Mouse (Mus musculus) thymus, postnatal 25 days (tissue): ENCODE data around the gene Cfap43.
A peak's percentile ranks its signal among the peaks of the same experiment; 100 is the strongest.
"Not testable (repeated sequence)": the region's sequence is repeated elsewhere in the genome, so short reads cannot be mapped to it uniquely, and the experiment has no call there.

ENCODE experiments used
- DNase-seq: peaks from one replicate; pipeline ENCODE4 v3.0.0; 2022

The Cfap43 gene

DNA sequence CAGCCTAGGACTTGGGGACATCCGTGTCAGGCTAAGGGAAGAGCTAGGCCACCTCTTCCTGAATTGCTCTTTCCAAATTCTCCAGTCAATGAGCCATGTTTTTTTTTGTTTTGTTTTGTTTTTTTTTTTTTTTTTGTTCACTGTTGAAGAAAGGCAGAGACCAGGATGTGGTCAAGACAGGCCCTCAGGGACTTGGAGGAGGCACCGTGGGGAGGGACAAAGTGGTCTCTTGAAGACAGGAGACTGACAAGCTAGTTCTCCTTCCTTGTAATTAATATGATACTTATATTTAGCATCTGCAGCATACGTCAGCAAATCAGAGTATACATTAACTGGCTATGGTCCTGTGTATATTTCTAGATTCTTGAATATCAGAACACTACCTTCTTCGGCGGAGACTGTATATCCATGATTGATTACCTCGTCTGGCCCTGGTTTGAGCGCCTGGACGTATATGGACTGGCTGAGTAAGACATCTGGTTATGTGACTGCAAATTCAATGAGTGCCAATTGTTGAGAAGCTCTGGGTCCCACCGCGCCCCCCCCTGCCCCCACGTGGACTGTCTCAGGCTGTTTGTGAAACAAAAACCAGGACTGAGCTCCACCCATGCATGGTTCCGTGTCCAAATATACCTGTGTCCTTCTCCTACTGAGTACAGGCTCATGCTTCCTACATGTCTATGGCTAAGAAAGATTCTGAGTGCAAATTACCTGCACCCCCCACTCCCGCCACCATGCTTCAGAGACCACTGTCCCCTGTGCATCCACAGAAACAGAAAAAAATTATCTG lies 34.6 kb downstream of the Cfap43 start:
- DNase-seq = no peak

DNA sequence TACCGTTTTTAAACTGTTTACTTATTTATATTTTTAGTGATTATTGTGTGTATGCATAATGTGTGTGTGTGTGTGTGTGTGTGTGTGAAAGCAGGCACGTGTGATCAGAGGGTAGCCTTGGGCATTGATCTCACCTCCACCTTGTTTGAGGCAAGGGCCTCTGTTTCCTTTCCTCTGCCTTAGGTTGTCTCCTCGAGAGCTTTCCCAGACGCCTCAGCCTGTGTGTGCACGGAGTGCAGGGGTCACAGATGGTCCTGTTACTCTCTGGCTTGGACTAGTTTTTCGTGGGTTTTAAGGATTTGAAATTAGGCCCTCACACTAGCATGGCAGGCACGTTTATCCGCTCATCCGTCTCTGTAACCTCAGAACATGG lies 36.2 kb downstream of the Cfap43 start:
- DNase-seq = no peak

DNA sequence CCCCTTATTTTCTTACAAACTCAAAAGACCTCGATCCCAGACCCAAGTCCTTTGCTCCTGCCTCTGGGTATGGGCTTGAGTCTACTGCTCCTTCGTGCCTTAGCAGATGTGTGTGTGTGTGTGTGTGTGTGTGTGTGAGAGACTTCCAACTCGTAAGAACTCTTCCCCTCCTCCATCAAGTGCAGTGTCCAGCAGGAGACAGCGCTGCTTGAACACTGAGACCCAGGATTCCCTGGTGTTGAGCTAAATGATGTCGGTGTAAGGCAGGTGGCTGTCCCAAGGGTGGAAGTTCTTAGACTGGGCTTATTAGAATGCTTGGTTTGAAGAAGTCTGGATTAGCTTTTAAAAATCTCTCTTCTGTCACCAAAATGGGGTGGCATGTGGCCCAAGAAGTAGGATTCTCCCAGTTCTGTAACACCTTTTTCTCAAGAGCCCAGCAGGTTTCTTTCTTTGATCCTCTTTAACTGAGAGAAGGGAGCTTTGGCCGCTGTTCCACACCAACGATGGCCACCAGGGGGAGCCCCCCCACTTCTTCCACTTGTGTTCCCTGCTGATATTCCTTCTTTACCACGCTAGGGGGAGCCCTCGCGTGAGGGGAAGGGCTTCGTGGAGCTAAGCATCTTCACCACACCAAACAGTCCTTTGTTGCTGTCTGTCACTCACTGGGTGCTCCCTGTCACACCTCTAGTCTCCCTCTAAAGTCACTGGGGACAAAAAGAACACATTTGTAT lies 36.8 kb downstream of the Cfap43 start:
- DNase-seq = peak; percentile 88

DNA sequence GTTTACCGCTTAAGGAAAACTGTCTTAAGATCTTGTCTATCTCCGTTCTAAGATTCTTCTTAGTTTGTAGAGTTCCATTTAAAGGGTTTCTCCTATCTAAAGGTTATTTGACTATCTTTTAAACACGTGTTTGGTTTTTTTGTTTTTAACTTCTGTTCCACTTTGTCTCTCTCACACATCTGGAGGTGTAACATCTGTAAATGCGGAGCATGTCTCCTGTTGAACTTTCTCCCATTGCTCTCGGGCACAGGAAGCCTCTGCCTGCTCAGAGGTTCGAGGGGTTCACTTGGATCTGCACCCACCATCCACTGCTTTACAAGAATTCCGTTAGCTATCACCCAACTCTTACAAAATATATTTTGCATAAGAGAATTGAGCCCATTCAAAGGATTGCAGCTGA lies 37.5 kb downstream of the Cfap43 start:
- DNase-seq = no peak

DNA sequence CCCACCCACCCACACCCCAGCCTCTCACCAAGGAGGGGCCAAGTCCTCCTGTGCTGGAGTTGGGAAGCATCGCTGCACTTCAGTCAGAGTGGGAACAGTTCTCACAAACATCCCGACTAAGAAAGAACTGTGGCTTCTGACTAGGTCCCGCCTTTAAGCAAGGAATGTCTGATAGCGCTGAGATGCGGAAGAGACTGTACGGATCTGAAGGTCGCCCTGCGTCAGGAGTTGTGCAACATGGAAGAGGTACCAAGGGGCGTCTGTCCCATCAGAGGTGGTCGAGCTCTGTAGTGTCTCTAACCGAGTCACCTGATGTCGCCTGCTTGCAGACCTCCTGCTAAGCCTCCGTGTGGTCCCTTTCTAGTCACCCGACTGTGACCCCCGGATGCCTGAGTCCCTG lies 42.8 kb downstream of the Cfap43 start:
- DNase-seq = no peak

DNA sequence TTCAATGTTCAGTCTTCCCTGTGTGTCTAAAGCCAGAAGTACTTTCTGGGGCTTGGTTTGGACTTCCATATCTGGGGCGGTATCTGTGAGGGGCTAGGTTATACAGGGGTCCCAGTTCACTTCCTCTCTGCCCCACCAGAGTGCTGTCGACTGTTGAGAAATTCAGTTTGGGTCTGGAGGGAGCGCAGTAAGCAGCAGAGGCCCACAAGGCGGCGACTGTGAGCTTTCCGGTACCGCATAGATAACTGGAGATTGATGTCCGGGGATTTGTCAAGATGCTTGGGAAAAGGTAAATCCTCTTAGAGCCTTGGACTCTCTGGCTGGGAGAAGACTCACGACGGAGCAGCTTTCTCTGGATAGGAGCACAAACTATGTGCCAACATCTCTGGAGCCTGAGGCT lies 47.6 kb downstream of the Cfap43 start:
- no peak for DNase-seq

DNA sequence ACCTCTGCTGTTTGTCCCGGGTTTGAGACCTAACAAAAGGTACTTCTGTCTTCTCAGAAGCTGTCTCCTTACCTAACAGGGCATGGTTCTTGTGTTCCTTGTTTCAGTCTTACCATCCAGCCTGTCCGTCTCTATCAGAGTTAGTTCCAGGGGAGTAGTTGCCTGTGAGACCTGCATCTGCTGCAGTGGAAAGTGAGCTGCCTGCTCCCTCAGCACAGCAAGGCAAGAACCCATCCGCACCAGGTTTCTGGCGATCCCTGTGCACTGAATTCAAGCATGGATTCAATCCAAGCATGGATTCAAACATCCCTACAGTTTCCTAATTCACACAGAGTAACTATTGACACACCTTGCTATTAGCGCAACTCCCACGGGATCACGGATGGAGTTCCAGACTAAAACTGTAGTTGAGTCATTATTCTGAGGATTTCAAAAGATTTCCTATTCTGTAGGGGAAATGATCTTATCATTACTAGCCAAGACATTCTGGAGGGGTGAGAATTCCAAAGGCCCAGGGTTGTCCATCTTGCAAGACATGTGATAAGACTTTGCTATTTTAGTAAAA lies 48.9 kb downstream of the Cfap43 start:
- no peak for DNase-seq

DNA sequence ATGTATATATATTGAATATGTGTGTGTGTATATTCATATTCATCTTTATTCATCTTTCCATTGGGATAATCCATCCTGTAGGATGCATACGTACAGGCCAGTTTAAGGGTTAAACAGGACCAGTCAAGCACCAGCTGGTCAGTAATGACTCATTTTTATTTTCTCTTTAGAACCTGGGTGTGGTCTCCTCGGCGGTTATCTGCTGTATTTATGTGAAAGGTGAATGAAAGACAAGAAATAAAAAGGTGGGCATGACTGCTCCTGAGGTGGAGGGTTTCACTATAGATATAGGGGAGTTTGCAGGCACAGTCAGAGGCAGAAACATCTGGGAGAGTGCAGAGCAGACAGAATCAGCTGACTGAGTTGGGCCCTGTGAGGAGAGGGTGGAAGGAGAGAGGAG lies 49.6 kb downstream of the Cfap43 start:
- DNase-seq = no peak

DNA sequence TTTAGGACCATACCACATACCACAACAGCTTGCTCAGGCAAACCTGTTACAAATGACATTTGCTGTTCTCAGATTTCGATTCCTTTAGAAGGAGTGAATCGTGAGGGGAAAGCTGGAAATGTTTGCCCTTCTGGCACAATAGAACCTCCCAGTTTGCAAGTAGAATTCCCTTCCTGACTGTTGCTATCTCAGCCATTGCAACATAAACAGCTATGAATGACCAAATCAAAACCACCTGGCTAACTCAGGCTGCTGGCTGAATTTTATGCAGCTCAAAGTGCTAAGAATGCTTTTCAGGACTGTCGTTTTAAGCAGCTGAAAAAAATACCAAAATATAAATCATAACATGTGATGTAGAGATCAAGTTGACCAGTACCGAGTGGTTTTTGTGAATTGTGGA lies 50.1 kb downstream of the Cfap43 start:
- DNase-seq = no peak

DNA sequence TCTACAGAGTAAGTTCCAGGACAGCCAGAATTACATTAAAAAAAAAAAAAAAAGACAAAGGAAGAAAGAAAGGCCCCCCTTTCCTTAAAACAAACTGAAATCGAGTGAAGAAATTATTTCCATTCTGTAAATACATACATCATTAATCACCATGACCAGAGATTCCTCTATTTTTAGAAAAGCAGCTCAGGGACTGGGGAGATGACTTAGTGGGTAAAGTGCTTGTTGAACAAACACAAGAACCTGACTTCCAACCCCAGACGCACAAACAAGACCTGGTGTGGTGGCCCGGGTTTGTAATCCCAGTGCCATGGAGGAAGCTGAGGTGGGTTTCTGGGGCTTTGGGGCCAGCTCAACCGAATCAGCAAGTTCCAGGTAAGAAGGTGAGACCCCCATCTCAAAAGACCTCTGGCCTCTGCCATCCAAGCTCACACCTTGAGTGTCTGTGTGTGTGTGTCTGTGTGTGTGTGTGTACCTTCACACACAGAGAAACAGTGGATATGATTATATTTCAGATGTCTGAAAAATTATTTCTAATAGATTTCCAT lies 51.4 kb downstream of the Cfap43 start:
- DNase-seq = no peak

DNA sequence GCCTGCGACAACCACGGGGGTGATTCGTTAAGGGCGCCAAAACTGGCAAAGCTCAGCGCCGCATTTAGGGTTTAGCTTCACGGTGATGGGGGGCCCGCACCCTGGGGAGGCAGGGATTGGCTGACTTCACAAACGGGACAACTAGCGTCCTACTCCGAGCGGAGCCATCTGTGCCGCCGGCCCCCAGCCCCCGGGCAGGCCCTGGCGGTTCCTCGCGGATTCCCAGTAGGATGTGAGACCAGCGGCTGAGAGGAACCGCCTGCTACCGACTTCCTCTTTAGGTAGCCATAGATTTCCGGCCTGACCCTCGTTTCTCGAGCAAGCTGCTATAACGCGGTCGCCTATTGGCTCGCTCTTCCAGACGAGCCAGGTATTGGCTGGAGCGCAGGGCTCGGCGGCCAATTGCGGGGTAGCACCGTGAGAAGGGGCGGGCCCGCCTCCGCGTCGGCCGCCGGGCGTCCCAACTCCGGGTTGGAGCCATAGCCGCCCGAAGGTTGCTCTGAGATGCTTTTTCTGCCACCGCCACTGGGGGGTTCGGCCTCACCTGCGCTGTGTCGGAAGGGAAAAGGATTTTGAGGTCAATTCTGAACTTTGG lies 53.6 kb downstream of the Cfap43 start, which contains the start of gene Gsto2:
Gene Gsto2 (plus strand): TSS at position 182 of the 595 bp plus-strand sequence.
- peak; percentile 95 for DNase-seq

DNA sequence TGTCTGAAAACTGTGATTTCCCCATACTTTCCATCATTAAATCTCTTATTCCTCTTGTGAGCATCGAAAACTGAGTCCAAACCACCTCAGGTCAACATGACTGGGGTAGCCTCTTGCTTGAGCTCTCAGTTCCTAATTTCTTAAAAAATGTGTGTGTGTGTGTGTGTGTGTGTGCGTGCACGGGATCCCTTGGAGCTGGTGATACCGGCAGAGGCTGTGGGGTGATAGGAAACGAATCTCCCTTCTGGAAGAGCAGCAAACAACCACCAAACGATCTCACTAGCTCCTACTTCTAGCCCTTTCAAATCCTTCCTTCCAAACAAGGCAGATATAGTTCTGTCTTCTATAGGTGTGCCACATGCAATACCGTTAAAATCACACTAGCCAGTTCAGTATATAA lies 54.4 kb downstream of the Cfap43 start:
- no peak for DNase-seq

DNA sequence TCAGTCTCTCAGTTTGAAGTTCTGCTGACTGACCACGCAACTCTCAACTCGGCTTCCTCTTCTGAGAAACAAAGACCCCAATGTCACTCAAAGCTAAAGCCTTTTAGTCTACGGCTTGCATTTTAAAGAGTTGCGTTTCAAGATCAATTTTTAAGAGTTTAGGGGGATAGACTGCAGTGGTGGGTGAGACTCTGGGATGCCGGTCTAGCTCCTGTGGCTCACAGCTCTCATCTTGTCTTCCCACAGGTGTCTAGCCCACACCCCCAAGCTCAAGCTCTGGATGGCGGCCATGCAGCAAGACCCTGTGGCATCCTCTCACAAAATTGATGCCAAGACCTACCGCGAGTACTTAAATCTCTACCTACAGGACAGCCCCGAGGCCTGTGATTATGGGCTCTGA lies 55.0 kb downstream of the Cfap43 start:
- DNase-seq = no peak

DNA sequence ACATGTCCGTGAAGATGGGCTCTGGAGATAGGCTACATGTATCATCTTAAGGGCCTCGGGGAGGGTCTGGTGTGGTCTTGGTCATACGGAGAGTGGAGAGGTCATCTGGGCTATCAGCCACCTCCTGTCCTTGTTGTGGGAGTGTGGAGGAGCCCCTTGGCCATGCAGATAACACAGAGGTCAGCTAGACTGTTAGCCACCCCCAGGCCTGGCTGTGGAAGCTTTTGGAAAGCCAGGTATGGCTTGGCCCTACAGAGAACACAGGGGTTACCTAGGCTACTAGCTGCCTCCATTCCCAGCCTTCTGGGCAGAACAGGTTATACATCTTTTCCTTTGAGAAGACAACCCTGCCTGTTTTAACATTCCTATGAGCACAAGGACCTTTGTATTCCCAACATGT lies 56.5 kb downstream of the Cfap43 start:
- DNase-seq = no peak

DNA sequence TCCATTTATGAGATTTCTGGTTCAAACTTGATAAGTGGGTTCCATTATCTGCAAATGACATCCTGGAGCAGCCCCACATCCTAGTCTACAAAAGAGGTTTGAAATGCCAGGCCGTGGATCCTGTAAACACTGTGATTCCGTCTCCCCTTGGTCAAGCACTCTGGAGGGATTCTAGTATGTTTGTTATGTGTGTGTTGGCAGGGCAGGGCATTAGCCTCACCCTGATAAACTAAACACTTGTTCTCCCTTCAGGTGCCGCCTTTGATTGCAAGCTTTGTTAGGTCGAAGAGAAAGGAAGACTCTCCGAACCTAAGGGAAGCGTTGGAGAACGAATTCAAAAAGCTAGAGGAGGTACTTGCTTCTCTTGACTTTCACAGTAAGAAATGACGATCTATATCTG lies 59.9 kb downstream of the Cfap43 start:
- no peak for DNase-seq

DNA sequence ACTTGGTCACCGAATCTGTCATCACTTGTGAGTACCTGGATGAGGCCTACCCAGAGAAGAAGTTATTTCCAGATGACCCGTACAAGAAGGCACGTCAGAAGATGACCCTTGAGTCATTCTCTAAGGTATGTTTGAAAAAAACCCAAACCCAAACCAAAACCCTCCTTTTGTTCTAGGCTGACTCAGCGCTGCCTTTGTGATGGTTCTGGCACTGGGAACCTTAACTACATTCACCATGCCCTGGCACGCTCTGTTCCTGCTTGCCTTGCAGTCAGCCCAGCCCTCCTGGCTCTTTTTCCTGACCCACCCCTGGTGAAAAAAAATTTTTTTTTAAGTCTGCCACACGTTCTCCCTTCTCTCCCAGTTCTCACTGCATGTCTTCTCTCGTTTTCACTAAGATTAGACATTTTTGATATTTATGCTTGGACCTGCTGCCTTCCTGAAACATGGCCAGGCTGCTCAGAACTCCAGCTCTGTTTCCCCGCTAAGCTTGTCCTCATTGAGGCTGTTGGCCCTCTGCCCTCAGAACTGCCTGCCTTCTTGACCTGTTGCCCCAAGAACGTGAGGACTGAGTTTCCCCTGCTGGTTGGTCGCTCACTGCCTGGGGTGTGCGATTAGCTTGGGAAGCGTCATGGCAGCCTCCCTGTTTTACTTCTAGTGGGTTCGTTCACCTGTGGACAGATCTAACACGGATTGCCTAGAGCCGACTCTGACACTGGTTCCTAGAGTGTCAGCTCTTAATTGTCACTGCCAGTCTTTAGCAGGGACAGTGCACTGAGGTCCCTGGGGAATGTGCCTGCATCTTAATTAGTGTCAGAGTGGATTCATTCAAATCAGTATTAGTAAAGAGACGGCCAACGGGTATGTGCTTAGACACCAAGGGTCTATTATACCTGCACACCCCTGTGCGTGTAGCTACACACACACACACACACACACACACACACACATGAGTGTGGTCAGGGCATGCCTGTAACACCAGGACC lies 60.8 kb downstream of the Cfap43 start:
- no peak for DNase-seq

DNA sequence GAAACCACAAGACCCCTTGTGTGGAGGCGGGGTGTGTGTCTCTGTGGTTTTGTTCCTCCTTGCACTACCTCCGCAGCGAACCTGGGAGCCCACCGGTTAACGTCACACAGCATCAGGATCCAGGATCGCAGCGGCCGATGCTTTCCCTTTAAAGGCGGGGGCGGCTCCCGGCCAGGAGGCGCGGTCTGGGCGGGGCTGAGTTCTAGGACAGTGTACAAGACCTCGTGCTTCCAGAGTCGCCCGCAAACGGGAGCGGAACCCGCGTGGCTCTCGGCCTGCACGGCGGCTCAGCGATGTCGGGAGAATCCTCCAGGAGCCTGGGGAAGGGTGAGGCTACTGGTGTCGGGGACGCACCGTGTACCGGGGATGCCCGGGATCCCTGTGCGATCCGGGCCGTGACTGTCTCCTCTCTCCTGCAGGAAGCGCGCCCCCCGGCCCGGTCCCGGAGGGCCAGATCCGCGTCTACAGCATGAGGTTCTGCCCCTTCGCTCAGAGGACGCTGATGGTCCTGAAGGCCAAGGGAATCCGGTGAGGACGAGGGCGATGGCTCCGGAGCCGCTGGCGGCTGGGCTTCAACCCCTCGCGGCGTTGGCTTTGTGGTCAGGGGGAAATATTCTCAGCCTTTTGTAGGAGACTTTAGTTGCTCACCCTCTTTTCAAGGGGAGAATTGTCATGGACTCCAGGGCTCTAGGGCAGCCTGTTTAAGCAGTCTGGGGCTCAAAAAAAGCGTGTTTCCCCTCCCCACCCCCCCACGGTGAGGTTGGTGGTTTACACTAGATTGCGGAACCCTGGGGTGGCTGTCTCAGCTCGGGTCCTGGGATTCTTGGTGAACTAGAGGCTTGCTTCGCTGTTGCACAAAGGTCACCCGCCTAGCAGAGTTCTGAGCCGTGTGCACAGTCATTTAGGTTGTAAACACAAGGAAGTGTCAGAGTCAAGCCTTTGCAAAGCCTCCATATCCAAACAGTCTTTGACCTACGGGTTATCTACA lies 64.0 kb downstream of the Cfap43 start, which contains the start of gene Gsto1:
Gene Gsto1 (plus strand): TSS at position 175 of the 988 bp plus-strand sequence.
- peak; percentile 62 for DNase-seq

DNA sequence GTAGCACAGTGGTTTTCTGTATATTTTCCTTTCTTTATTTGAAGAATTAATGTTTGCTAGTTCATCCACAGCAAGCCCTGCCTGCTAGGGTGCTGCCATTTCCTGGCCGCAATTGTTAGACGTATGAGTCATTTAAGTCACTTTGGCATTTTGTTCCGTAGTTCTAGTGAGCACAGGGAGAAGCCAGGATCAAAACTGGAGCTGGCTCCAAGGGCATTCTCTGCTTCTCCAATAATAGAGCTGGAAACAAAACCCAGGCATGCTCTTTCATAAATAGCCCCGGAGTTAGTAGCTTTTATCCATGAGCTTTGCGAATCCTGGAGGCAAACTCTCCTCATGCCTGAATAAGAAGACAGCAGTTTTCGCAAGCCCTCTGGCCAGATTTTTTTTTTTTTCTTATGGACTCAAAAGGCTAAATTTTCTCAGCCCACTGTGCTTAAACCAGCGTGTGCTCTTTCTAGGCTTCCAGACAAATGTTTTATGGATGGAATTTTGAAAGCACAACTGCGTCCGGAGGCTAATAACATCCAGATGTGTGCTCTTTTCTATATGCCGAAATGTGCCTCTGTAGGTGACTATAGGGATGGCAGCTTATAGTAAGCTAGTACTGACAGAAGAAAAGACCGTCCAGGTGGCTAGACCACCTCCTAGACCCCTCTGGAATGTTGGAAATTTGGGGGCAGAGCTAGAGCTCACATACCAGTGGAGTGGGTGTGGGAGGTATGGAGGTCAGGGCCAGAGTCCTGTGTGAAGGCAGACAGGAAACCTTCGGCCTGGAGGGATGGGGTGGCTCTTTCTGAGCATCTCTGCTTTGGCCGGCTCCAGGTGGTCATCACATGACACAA lies 64.9 kb downstream of the Cfap43 start:
- no peak for DNase-seq

DNA sequence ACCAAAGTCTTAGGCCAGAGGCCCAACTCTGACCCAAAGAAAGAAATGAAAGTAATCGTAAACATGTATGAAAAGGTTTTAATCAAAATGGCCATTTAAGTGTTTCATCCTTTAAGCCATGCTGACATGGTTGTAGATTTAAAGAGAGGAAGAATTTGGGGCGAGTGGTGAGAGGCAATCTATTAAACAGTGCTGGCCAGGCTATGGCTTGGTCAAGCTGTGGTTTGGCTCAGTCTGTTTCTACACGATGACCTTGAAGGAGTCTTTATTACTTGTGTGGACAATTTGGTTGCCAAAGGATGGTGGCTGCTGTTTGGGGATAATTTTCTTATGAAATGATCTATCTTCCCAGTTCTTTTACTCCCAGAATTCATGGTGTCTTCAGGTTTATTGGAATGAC lies 66.0 kb downstream of the Cfap43 start:
- DNase-seq = no peak

DNA sequence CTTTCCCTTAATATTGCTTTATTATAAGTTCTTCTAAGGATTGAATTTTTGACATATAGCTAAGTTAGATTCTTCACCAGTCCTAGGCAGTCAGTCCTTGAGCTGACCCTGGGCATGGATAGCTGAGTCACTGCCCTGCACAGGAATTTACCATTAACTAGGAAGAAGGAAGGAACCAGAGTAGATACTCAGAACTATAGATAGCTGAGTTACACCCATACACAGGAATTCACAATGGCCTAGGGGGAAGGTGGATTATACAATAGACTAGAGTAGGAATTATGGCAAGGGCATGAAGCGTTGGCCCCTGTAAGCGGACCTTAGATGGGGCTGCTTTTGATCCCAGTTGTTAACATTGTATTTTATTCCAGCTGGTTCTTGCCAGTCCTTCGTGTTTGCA lies 67.0 kb downstream of the Cfap43 start:
- DNase-seq = not testable (repeated sequence)
